Mouse (Mus musculus) liver, embryonic 12.5 days (tissue): ENCODE measurements around the gene Gm11937. TPM values are rescaled to one million over a fixed set of nuclear protein-coding genes. Genes with fewer than 3 reads are reported as not detected.
"Not testable (repeated sequence)": the region's sequence is repeated elsewhere in the genome, so short reads cannot be mapped to it uniquely, and the experiment has no call there.

Experiments used
- ATAC-seq: fragments of 200-750 bp; cut with Nextera tagmentation; 2 replicates; pipeline ENCODE4 v1.8.0; 2017; ENCODE audit warnings: moderate number of reproducible peaks, mild to moderate bottlenecking, moderate library complexity
- H3K27ac ChIP-seq: fragments of 300-500 bp; sonication (generic); 2 replicates; pipeline ENCODE4 v1.5.1; 2016; ENCODE audit warnings: mild to moderate bottlenecking
- H3K27me3 ChIP-seq: fragments of 300-500 bp; sonication (generic); replicated peaks from 2 replicates; pipeline ENCODE4 v1.6.1; 2016; ENCODE audit warnings: mild to moderate bottlenecking, moderate library complexity
- H3K36me3 ChIP-seq: fragments of 300-500 bp; sonication (generic); 2 replicates; pipeline ENCODE4 v1.6.1; 2016; ENCODE audit warnings: mild to moderate bottlenecking, moderate library complexity
- H3K4me1 ChIP-seq: fragments of 300-500 bp; sonication (generic); 2 replicates; pipeline ENCODE4 v1.6.1; 2016
- H3K4me2 ChIP-seq: fragments of 300-500 bp; sonication (generic); 2 replicates; pipeline ENCODE4 v1.6.1; 2016; ENCODE audit warnings: mild to moderate bottlenecking, moderate library complexity
- H3K4me3 ChIP-seq: fragments of 300-500 bp; sonication (generic); 2 replicates; pipeline ENCODE4 v1.5.1; 2016; ENCODE audit warnings: mild to moderate bottlenecking, moderate library complexity
- H3K9ac ChIP-seq: fragments of 300-500 bp; sonication (generic); 2 replicates; pipeline ENCODE4 v1.6.1; 2016; ENCODE audit warnings: mild to moderate bottlenecking, moderate library complexity
- H3K9me3 ChIP-seq: fragments of 300-500 bp; sonication (generic); replicated peaks from 2 replicates; pipeline ENCODE4 v1.6.1; 2016; ENCODE audit warnings: mild to moderate bottlenecking, moderate library complexity
- WGBS: fragments of 180-500 bp; shearing (Covaris S2); methylation state at CpG from one replicate; pipeline ENCODE4 v1.1.7; 2016; ENCODE audit not compliant: insufficient replicate concordance; 5-methylcytosine and 5-hydroxymethylcytosine counted together
- polyA plus RNA-seq: library from polyadenylated mRNA; unstranded; fragments of >200 nt; fragmentation: Nextera tagmentation; extraction: Ambion mirVana; gene quantifications from 2 replicates; pipeline ENCODE4 v1.2.1, GENCODE M21; 2016

Gm11937 gene
- polyA plus RNA-seq, 1 experiment from 2014 or later = not detected

DNA sequence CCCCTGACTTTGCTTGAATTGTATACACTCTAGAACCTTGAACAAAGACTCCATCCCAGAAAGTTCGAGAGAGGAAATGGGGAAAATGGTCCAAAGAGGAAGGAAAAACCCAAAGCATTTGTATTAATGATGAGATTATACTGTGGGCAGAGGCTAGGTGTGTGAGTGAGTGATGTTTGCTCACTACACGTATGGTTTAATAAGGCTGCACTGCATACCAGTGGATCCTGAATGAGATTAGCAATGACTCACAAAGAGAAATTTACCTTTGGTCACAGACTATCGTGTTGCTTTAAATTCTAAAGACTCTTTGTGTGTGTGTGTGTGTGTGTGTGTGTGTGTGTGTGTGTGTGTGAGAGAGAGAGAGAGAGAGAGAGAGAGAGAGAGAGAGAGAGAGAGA is 20.9 kb upstream of the Gm11937 start:
- Histone ChIP-seq H3K4me2 (no peak overlapping the region), H3K9me3 (no peaks in the 10 kb centered on the region), H3K4me3 (no peak overlapping the region), H3K27me3 (no peaks in the 10 kb centered on the region), H3K4me1 (no peaks in the 10 kb centered on the region), H3K27ac (no peak overlapping the region), H3K36me3 (no peaks in the 10 kb centered on the region), H3K9ac (no peak overlapping the region)
- ATAC-seq = no peak
- 50% methylated on average over 3 of the region's 3 CpGs for WGBS

DNA sequence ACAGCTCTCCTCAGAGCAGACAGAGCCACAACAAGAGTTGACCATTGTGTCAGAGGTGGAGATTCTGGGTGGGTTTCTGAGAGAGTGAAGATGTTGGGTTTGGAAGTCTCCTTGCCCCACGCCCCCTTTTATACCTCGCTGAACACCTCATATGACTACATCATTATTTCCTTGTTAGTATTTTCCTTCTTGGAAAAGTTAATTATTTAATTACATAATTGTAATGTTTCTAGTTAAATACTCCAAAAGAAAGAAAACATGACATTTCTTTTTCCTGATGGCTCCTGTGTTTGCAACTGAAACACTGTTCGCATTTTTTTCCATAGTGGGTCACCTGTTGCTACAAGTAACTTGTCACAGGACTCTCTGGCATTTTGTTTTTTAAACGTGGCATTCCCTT is 18.1 kb upstream of the Gm11937 start, which contains the start of gene Krtap4-1:
Krtap4-1 (minus strand) TSS at position 101 of the 400 bp plus-strand sequence.
- no peaks in the 10 kb centered on the region for H3K27me3 ChIP-seq
- no peak within 1 kb of the TSS for H3K9ac ChIP-seq
- WGBS = 61% methylated on average over 4 of the region's 4 CpGs
- ATAC-seq = no peak
- H3K4me3 ChIP-seq = no peak within 1 kb of the TSS
- no peak within 1 kb of the TSS for H3K27ac ChIP-seq
- H3K4me2 ChIP-seq = no peak within 1 kb of the TSS
- no peaks in the 10 kb centered on the region for H3K4me1 ChIP-seq
- no peaks in the 10 kb centered on the region for H3K36me3 ChIP-seq
- no peaks in the 10 kb centered on the region for H3K9me3 ChIP-seq

DNA sequence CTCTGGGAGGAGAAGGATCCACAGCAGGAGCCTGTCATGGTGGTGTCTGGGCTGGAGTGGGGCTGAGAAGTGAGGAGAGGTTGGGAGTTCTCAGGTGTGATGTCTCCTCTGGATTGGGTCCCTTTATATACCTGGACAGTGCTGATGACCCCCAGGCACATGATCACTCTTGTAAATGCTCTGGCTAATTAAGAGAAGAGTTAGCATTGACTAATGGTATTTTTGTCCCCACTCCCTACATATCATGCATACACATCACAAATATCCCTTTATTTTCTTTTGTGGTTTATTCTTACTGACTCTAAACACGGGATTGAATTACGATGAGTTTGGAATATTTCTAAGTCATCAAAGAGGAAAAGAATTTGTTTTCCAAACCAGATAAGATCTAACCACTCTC is 10.3 kb upstream of the Gm11937 start, which contains the start of gene Gm11562:
Gm11562 (minus strand) TSS at position 101 of the 400 bp plus-strand sequence.
- no peak for ATAC-seq
- Histone ChIP-seq H3K9me3 (no peaks in the 10 kb centered on the region), H3K4me1 (no peaks in the 10 kb centered on the region), H3K27ac (no peak within 1 kb of the TSS), H3K9ac (no peak within 1 kb of the TSS), H3K36me3 (no peaks in the 10 kb centered on the region), H3K27me3 (no peaks in the 10 kb centered on the region), H3K4me2 (no peak within 1 kb of the TSS), H3K4me3 (no peak within 1 kb of the TSS)
- WGBS = 72% methylated on average over 2 of the region's 2 CpGs

DNA sequence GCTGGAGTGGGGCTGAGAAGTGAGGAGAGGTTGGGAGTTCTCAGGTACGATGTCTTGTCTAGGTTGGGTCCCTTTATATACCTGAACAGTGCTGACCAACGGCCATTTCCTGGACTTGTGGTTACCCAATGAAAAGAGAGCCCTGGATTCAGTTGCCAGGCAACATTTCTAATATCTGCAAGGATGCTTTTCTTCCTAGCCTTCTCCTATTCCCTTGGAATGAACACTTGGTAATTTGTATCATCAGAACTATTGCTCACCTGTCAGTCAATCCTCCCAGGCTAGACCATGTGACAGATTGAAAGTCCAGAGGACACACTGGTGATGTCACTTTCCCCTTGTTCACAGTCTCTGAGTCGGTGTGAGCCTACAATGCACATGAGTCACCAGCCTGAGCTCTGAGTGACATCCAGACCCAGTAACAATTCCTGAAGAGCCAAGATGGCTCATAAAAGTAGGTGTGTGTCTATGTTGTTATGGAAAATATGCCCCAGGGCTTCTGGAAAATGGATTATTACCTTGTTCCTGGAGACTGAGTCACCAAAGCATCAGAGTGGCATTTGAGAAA is 4.9 kb upstream of the Gm11937 start, which contains the start of gene Krtap2-4:
Krtap2-4 (minus strand) TSS at position 51 of the 568 bp plus-strand sequence.
- no peaks in the 10 kb centered on the region for H3K9me3 ChIP-seq
- no peak for ATAC-seq
- H3K4me1 ChIP-seq = no peaks in the 10 kb centered on the region
- no peak within 1 kb of the TSS for H3K27ac ChIP-seq
- no peak within 1 kb of the TSS for H3K4me3 ChIP-seq
- H3K4me2 ChIP-seq = no peak within 1 kb of the TSS
- H3K9ac ChIP-seq = no peak within 1 kb of the TSS
- WGBS = 50% methylated on average over 3 of the region's 3 CpGs
- no peaks in the 10 kb centered on the region for H3K36me3 ChIP-seq
- no peaks in the 10 kb centered on the region for H3K27me3 ChIP-seq

DNA sequence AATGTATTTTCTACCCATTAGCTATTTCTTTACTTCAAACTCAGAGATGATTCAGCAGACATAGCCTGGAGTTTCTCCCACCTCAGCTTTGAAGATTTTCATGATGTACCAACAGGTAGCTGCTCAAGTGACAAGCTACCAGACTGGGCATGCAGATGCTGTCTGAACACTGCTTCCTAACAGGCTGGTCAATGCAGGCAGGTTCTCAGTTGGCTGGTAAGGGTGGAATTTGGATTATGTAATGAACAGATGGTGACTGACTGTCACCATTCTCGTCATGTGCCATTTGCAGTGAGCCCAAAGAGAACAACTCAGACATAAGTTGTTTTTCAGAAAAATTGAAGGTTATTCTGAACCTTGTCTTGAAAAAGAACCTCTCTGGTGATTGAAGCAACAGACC is 863 bp downstream of the Gm11937 start:
- Histone ChIP-seq H3K27ac (no peak overlapping the region), H3K36me3 (no peaks in the 10 kb centered on the region), H3K9me3 (no peaks in the 10 kb centered on the region), H3K9ac (no peak overlapping the region), H3K4me2 (no peak overlapping the region), H3K4me1 (no peaks in the 10 kb centered on the region), H3K4me3 (no peak overlapping the region), H3K27me3 (no peaks in the 10 kb centered on the region)
- no peak for ATAC-seq
- WGBS = 56% methylated on average over 1 of the region's 1 CpGs

DNA sequence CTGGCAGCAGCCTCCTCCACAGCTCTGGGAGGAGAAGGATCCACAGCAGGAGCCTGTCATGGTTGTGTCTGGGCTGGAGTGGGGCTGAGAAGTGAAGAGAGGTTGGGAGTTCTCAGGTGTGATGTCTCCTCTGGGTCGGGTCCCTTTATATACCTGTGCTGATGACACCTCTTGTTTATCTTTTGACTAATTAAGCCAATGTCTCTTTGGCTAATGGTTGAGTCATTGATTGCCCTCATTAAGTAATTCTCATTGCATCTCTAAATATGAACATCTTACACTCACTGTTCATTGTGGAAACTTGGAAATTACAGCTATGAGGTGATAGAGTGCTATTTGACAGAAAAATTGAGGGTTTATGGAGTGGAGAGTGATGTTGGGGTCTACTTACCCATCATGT is 6.8 kb downstream of the Gm11937 start, which contains the start of gene Gm11938:
Gm11938 (minus strand) TSS at position 101 of the 400 bp plus-strand sequence.
- H3K36me3 ChIP-seq, H3K4me2 ChIP-seq, H3K27me3 ChIP-seq, H3K4me3 ChIP-seq, H3K9me3 ChIP-seq, H3K27ac ChIP-seq, H3K4me1 ChIP-seq, ATAC-seq, H3K9ac ChIP-seq: not testable (repeated sequence)
- 23% methylated on average over 1 of the region's 1 CpGs for WGBS

DNA sequence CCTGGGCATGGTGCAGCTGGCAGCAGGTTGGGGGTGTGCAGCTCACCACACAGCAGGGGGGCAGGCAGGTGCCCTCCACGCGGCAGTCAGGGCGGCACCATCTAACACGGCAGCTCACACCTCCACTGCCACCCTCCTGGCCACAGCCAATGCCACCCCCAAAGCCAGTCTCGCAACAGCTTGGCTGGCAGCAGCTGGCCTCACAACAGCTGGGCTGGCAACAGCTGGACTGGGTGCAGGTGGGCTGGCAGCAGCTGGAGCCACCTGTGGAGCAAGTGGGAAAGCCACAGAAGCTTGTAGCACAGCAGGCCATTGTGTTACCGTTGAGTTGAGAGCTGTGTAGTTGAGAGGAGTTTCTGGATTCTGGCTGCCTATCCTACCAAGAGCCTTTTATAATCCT is 12.2 kb downstream of the Gm11937 start, which contains the start of gene Krtap9-3:
Krtap9-3 (minus strand) TSS at position 364 of the 400 bp plus-strand sequence.
- not testable (repeated sequence) for H3K4me2 ChIP-seq, H3K4me1 ChIP-seq, H3K9ac ChIP-seq, ATAC-seq, H3K9me3 ChIP-seq, H3K27ac ChIP-seq, H3K27me3 ChIP-seq, H3K36me3 ChIP-seq, H3K4me3 ChIP-seq
- 58% methylated on average over 4 of the region's 6 CpGs for WGBS

DNA sequence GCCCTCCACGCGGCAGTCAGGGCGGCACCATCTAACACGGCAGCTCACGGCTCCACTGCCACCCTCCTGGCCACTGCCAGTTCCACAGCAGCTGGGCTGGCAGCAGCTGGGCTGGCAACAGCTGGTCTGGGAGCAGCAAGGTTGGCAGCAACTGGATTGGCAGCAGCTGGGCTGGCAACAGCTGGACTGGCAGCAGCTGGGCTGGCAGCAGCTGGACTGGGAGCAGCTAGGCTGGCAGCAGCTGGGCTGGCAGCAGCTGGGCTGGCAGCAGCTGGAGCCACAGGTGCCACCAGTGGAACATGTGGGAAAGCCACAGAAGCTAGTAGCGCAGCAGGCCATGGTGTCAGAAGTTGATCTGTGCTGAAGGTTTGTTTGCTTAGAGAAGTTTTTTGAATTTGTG is 19.0 kb downstream of the Gm11937 start, which contains the start of gene Krtap1-3:
Krtap1-3 (minus strand) TSS at position 359 of the 400 bp plus-strand sequence.
- Histone ChIP-seq H3K36me3 (no peaks in the 10 kb centered on the region), H3K4me3 (no peak within 1 kb of the TSS), H3K4me2 (no peak within 1 kb of the TSS), H3K27me3 (no peaks in the 10 kb centered on the region), H3K4me1 (no peaks in the 10 kb centered on the region), H3K9me3 (no peaks in the 10 kb centered on the region), H3K9ac (no peak within 1 kb of the TSS), H3K27ac (no peak within 1 kb of the TSS)
- WGBS = 77% methylated on average over 6 of the region's 6 CpGs
- ATAC-seq = no peak

DNA sequence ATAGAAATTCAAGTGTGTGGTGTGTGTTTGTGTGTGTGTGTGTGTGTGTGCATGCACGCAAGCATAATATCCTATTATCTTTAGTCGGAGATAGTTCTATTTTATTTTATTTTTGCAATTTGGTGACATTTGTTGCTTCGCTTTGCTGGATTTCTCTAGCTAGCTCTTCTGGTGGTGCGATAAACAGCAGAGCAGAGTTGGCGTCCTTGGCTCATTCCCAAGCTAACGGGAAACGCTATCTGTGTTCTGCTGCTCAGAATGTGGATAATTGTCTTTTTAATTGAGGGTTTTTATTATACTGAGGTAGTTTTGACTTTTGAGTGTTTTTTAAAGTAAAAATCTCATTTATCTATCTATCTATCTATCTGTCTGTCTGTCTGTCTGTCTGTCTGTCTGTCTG is 24.9 kb downstream of the Gm11937 start:
- no peaks in the 10 kb centered on the region for H3K9me3 ChIP-seq
- H3K9ac ChIP-seq = no peak overlapping the region
- H3K36me3 ChIP-seq = no peaks in the 10 kb centered on the region
- 77% methylated on average over 7 of the region's 7 CpGs for WGBS
- H3K27me3 ChIP-seq = no peaks in the 10 kb centered on the region
- H3K4me1 ChIP-seq = no peaks in the 10 kb centered on the region
- no peak for ATAC-seq
- no peak overlapping the region for H3K4me2 ChIP-seq
- no peak overlapping the region for H3K27ac ChIP-seq
- no peak overlapping the region for H3K4me3 ChIP-seq

DNA sequence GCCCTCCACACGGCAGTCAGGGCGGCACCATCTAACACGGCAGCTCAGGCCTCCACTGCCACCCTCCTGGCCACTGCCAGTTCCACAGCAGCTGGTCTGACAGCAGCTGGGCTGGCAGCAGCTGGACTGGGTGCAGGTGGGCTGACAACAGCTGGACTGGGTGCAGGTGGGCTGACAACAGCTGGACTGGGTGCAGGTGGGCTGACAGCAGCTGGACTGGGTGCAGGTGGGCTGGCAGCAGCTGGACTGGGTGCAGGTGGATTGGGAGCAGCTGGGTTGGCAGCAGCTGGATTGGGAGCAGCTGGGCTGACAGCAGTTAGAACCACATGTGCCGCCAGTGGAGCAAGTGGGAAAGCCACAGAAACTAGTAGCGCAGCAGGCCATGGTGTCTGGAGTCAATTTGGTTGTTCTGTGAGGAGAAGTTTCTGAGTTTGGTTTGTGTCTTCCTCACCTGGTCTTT is 26.7 kb downstream of the Gm11937 start, which contains the start of gene Krtap1-4:
Krtap1-4 (minus strand) TSS at position 410 of the 460 bp plus-strand sequence.
- Histone ChIP-seq H3K4me1 (no peaks in the 10 kb centered on the region), H3K4me3 (no peak within 1 kb of the TSS), H3K9me3 (no peaks in the 10 kb centered on the region), H3K9ac (no peak within 1 kb of the TSS), H3K27ac (no peak within 1 kb of the TSS), H3K27me3 (no peaks in the 10 kb centered on the region), H3K36me3 (no peaks in the 10 kb centered on the region), H3K4me2 (no peak within 1 kb of the TSS)
- ATAC-seq = no peak
- whole genome bisulfite sequencing = 75% methylated on average over 5 of the region's 5 CpGs

DNA sequence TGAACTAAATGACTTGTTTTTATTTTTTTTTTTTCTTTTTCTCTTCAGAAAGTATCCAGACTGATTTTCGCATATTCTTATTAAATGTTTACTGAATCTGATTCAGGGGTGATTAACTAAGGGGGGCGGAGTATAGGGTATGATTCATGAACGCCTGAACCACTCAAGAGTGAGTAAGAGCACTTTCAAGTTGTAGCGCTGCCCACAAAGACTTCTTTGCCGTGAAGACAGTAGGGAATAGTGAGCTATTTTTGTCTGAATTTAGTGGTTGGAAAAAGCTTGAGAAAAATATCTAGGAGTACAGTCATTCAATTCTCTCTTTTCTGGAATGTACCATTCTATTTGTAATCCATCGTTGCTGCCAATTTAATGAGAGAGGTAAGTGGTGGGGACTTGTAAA is 28.4 kb downstream of the Gm11937 start:
- Histone ChIP-seq H3K27me3 (no peaks in the 10 kb centered on the region), H3K9ac (no peak overlapping the region), H3K4me3 (no peak overlapping the region), H3K27ac (no peak overlapping the region), H3K4me1 (no peaks in the 10 kb centered on the region), H3K4me2 (no peak overlapping the region), H3K36me3 (no peaks in the 10 kb centered on the region), H3K9me3 (no peaks in the 10 kb centered on the region)
- ATAC-seq = no peak
- 70% methylated on average over 6 of the region's 6 CpGs for WGBS

DNA sequence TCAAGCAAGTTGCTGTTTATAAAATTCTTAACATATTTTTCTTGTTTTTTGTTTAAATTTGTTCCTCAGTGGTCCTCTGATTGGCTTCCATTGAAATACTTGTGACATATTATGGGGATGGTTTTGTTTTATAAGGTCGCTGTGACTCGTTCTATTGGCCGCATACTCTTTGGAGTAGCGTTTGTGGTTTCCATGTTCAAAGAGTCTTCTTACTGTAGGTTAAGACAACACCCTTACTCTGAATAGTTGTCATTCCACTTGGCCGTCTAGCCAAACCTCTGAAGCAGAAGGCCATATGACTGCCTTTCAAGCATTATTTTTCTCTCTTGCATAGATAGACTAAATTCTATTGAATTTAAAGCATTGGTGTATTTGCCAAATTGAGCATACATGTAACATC is 28.9 kb downstream of the Gm11937 start:
- 82% methylated on average over 5 of the region's 5 CpGs for WGBS

More for the DNA sequence above, 28.9 kb downstream of the Gm11937 start:
- no peak overlapping the region for H3K27ac ChIP-seq
- H3K4me3 ChIP-seq = no peak overlapping the region
- no peaks in the 10 kb centered on the region for H3K9me3 ChIP-seq
- no peak for ATAC-seq
- no peaks in the 10 kb centered on the region for H3K36me3 ChIP-seq
- no peak overlapping the region for H3K9ac ChIP-seq
- H3K4me2 ChIP-seq = no peak overlapping the region
- H3K4me1 ChIP-seq = no peaks in the 10 kb centered on the region
- H3K27me3 ChIP-seq = no peaks in the 10 kb centered on the region
